Mouse (Mus musculus) layer of hippocampus, adult 8-10 months (tissue): Measurements from ENCODE around the gene Frmd8. TPM values are rescaled to one million over a fixed set of nuclear protein-coding genes. Genes with fewer than 3 reads are reported as not detected.

Source experiments
- DNase-seq, 2 experiments: peaks; one replicate each; pipeline ENCODE4 v3.0.0; 2022; ENCODE audit warnings: low spot score in 2 of 2
- total RNA-seq, 4 experiments: library from RNA; stranded (reverse); gene quantifications; 2 replicates each; pipeline ENCODE4 v1.2.4; 2022

The Frmd8 gene
- total RNA-seq, 4 experiments from 2014 or later: 10.4 to 20.8 (median 16.3) TPM

- DNase-seq: no peak
Measured at GRCm38 (mm10) chr19:5838892-5839165, 36.2 kb downstream of the Frmd8 start.

DNA sequence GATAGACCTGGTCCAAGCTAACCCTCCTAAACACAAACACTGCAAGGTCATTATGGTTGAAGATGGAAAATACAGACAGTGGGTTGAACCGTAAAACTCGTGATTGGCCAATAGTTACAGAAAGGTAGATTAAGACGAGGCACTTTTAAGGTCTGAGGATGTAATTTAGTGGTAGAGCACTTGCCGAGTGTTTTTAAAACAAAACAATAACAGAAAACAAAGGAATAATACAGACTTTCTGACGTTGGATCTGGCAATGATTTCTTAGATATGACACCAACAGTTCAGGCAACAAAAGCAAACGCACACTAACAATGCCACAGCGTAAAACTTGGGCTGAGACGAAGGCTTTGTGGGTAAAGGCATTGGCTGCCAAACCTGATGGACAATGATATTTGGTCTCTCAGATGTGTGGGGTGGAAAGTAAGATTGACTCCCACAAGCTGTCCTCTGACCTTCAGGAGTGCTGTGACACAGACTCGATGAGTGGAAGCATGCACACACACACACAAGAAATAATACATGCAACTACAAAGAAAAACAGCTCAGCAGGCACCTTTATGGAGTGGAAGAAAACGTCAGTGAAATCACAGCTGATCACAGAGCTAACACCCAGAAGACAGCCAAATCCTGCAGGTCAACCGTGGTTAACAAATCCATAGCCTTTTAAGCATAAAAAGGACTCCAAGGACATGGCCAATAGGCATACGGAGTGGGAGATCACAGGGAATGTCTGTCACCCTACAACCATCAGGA is 36.8 kb downstream of the Frmd8 start:
- DNase-seq: no peak

DNA sequence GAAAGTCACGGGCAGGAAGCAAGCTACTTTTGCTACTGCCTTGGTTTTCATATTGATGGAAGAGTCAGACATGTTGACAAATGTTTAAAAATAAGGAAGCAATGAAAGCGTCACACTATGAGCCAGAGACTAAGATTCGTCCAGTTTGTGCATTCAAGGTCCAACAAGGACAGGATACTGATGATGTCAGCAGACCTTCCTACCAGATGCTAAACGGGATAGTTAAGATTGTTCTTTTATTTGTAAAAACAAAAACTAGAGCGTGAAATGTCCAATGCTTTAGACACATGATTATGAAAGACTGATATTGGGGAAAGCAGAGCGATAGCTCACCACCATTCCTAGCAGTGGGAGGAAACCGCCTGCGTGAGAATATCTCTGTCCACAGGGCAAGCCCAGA is 37.5 kb downstream of the Frmd8 start:
- DNase-seq: no peak

DNA sequence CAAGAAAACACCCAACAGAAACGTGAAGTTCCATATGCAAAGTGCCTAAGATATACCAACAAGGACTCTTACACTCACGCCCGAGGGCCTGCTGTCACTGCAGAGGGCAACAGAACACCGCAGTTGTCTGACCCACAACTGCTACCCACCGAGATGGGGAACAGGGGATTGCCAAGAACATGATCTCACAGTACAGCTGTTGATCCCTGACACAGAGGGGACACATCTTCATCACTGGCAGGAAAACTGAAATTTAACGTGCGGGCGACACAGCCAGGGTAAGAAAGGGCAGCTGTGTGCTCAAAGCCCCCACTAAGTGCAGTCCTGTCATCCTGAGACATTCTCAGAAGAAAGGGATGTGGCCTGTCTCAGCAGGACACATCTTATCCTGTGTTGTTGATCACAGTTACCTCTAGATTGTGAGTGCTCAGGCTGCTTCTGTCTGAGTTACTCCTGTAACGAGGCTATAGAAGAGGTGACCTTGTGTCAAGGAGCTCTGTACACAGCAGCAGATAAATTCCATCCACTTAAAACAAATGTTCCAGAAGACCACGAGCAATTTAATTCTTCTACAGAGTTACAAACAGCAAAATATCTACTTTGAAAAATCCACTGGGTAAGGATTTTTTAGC is 38.0 kb downstream of the Frmd8 start:
- DNase-seq: no peak

DNA sequence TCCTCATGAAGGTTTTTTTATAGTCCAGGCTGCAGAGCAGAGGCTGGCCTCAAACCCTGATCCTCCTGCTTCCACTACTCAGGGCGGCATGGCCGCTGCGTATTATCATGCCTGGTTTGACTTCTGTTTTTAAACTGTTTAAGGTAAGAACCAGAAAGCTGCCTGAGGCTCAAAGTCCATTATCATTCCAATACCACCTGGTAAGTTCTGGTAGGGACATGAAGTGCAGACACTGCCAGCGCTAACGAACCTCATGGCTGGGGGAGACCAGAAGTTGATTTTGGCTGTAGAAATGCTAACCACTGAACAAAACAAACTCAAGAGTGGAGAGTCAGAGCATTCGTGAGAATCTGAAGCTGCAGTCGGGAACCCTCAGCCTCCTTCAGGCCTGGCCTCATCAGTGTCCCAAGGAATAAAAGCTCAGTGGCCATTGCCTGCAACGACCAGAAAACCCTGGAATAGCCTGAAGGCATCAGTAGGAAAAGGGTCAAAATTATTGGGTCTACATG is 39.1 kb downstream of the Frmd8 start:
- no peak for DNase-seq

DNA sequence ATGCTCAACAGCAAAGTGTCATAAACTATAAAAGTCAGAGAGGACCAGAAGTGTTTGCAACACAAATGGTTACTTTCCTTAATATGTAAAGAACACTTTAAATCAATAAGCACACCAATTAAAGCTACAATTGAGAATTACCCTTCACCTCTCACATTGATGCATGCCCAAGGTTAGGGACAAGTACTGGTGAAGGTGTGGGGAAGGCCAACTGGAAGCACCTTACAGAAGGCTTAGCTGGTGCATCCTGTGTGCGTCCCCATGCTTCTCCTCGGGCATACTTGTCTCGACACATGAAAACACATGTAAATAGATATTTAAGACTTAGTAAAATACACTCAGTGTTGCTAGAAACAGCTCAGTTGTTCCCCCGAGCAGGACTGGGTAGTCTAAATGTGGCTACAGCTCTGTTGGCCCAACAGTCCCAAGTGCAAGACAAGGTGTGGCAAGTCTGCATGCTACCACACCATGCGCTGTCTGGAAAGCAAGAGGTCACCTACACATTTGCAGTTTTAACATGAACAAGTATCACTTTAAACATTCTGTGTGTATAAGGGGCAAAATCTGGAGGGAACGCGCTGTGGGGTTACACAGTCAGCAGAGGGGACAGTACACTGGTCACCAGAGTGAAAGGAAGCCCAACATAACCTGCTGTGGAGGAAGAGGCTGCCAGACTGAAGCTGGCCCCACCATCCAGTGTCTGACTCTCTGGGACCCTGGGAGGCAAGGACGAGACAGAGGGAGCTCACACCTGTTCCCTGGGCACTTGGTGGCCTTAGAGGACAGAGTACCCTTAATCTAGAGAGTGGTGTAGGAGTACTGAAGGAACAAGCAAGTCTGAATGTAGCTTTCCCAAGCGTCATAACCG is 39.8 kb downstream of the Frmd8 start:
- no peak for DNase-seq

- no peak for DNase-seq
Measured at GRCm38 (mm10) chr19:5834260-5834925, 40.7 kb downstream of the Frmd8 start.

DNA sequence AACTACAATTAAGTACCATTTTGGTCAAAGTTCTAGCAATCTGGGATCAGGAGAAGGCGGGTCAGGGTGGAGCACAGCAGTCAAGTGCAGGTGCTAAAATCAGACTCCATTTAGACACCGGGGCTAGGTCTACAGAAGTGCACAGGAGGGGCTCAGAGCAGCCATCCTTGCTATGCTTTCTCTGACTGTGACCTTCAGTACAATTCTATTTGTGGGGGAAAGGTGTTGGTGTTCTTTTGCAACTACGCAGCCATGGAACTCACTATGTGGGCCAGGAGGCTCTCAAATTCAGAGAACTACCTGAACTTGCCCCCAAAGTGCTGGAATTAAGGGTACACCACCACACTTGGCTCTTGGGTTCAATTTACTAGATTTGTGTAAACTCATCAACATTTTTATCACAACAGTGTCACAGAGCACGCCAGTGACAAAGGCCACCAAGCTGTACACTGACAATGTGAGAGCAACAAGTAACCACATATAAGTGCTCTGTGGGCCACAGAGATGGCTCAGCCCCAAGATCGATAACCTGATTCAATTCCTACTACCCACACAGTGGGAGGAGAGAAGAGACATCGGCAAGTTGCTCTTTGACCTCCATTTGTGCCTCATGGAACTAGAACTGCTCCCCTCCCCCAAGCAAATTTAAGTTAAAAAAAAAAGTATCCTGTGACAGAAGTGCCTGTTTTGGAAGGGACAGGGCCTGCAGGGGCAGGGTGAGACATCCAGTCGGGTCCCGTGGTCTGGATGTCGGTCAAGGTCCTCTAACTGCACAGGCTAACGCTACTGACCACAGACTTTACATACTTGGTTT is 41.6 kb downstream of the Frmd8 start:
- no peak for DNase-seq

GRCm38 (mm10) chr19:5832326-5832725 is 42.7 kb downstream of the Frmd8 start:
- DNase-seq: no peak

- no peak for DNase-seq
Measured at GRCm38 (mm10) chr19:5831958-5832320, 43.1 kb downstream of the Frmd8 start.

GRCm38 (mm10) chr19:5831224-5831957 is 43.7 kb downstream of the Frmd8 start:
- DNase-seq: no peak

GRCm38 (mm10) chr19:5830776-5831175 is 44.3 kb downstream of the Frmd8 start:
- no peak for DNase-seq

DNA sequence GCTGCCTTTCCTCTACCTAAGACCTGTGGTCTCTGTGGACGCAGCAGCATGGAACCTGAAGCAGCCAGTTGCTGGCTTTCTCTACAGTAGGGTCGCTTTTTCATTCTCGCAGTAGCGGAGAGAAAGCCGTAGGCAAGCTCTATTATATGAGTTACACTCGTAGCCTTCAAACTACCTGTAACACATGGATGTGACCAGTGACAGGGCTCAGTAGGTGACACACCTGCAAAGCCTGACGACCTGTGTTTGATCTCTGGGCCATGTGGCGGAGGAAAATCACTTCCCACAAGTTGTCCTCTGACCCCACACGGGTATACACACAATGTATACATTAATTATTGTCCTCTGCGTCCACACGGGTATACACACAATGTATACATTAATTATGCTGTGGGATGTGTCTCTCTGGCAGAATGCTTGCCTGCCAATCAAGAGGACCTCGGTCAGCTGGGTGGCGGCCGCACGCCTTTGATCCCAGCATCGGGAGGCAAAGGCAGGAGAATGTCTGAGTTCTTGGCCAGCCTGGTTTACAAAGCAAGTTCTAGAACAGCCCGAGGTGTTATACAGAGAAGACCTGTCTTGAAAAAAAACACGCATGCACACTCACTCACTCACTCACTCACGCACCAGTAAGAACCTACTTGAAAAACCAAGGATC is 45.0 kb downstream of the Frmd8 start:
- DNase-seq: no peak

GRCm38 (mm10) chr19:5828905-5829304 is 46.2 kb downstream of the Frmd8 start:
- no peak for DNase-seq

DNA sequence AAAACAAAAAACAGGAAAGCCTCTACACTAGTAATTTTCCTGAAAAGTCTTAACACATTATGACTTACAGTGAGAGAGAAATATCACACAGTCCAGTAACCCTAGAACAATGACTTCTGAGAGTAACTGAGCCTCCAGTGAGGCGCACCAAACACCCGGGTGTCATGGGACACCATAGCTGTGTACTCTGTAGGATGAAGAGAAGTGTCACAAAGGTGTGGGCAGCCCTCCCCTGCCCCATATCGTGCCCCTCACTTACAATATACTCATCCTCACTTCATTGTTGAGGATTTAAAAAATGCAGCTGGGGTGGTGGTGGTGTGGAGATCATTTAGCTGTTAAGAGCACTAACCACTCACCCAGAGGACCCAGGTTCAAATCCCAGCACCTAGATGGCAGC is 46.9 kb downstream of the Frmd8 start:
- no peak for DNase-seq

- DNase-seq: no peak
Measured at GRCm38 (mm10) chr19:5827456-5828154, 47.5 kb downstream of the Frmd8 start.

GRCm38 (mm10) chr19:5827044-5827443 is 48.0 kb downstream of the Frmd8 start:
- no peak for DNase-seq

DNA sequence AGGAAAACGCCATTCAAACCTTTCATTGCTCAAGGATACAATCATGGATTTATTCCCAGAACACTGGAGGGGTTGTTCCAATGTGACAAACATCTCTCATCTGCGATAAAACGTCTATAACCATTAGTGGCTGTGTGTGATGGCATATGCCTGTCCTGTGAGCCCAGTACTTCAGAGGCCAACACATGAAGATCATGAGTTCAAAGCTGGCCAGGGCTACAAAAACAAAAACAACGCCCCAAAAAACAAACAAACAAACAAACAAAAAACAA is 48.4 kb downstream of the Frmd8 start:
- DNase-seq: no peak
